Mouse (Mus musculus) WW6 (cell line): ENCODE data around the gene Tex44.

Source experiments
- DNase-seq: peaks from one replicate; pipeline ENCODE4 v3.0.0-alpha.2; 2013; ENCODE audit warnings: low read depth, low spot score

Tex44 gene

DNA sequence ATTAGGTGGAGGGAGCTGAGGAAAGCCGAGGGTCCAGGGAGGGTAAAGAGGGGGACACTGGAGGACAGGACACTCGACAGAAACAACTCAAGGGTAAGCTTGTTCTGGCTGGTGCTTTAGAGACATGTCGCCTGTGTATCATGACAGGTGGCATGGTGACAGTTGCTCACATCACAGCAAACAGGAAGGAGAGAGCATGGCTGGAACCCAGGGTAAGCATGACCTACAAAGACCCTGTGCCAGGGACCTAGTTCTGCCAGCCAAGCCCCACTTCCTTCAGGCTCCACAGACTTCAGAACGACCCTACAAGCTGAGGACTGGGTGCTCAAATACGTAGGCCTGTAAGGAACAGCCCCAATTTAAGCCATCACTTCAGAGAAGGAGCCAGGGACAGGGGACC is 2.2 kb upstream of the Tex44 start:
- no peak for DNase-seq

DNA sequence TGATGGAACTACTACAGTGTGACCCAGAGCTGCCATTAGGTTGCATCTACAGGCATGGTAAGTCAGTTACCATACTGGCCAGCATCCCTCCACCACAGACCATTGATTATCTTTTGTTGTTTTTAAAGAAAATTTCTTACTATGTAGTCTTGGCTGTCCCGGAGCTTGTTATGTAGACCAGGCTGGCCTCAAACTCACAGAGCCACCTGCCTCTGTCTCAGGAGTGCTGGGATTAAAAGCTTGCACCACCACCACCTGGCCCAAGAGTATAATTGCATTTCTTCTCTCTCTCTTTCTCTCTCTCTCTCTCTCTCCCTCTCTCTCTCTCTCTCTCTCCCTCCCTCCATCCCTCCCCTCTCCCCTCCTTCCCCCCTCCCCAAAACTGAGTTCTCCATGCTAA is 1.8 kb upstream of the Tex44 start:
- DNase-seq = no peak

- DNase-seq = no peak
Measured at GRCm38 (mm10) chr1:86424835-86425547, 1.1 kb upstream of the Tex44 start.

GRCm38 (mm10) chr1:86430056-86430455 is 3.9 kb downstream of the Tex44 start:
- DNase-seq = peak; percentile 81

GRCm38 (mm10) chr1:86432778-86433177 is 6.6 kb downstream of the Tex44 start:
- no peak for DNase-seq

DNA sequence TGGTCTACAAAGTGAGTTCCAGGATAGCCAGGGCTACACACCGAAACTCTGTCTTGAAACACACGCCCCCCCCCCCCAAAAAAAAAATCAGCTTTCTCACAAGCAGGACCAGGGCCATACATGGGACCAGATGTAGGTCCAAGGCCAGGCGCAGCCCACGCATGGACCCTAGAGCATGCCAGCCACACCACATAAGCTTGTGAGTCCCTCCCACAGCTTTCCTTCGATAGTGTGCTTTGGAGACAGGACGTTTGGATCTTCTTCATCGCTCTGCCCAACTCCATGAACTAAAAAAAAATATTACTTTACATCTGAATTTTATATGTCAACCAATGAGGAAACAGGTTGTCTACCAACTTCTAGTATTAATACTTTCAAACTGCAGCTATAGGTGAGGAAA is 7.2 kb downstream of the Tex44 start:
- DNase-seq = no peak

- no peak for DNase-seq
Measured at GRCm38 (mm10) chr1:86434001-86434400, 7.9 kb downstream of the Tex44 start.

DNA sequence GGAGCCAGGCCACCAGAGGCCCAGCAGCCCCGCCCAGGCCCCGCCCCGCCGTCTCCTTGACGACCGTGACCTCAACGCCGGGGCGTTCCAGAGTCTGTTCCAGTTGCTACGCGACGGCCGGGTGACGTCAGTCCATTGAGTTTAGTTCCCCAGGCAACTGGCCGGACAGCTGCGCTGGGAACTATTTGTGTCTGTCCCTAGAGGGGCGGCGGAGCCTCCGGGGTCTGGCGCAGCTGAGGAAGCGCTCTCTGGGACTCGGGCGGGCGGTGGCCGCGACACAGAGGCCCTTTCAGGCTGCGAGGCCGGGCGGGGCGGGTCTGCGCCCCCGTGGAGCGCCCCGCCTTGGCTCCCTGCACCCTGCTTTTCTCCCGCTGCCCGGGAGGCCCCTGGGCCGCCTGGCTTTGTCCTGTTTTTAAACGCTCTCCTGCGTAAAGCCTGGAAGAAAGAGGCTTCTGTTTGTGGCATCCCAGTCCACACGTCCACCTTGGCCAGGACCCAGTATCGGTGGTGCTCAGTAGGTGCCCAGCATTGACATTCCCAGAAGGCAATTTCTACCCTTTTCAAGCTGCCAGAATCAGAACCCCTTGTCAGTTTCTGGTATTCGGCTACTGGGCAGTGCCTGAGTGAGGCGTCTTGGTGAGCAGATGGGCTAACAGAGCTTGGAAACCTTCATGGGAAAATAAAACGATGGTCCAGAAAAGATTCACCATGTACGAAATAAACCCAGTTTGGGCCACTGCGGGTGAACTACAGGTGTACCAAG is 8.5 kb downstream of the Tex44 start:
- peak; percentile 90 for DNase-seq

- DNase-seq = no peak
Measured at GRCm38 (mm10) chr1:86435302-86435821, 9.2 kb downstream of the Tex44 start.

- no peak for DNase-seq
Measured at GRCm38 (mm10) chr1:86437219-86438013, 11.3 kb downstream of the Tex44 start.

DNA sequence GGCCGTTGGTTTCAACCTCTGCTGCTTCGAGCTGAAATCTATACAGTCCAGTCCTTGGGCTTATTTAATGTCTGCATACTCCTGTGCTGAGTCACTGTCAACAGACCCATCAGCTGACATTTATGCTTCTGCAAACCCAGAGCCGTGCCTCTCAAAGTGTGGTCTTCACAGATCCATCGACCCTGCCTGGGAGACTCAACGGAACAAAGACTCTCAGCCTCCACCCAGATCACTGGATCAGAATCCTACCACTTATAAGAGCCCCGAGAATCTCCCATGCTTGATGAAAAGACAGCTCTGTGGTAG is 11.8 kb downstream of the Tex44 start:
- DNase-seq = no peak

DNA sequence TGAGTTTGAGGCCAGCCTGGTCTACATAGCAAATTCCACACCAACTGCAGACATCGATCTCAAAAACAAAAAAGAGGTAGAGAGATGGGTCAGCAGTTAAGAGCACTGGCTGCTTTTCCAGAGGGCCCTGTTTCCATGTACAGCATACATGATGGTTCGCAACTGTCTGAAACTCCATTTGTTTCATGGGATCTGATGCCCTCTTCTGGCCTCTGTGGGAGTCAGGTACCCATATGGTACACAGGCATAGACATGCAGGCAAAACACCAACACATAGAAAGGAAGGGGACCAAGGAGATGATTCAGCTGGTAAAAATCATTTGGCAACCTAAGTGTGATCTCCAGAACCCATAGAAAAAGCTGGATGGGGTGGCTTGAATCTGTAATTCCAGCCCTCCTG is 12.4 kb downstream of the Tex44 start:
- DNase-seq = no peak

- DNase-seq = no peak
Measured at GRCm38 (mm10) chr1:86439487-86440170, 13.5 kb downstream of the Tex44 start.

GRCm38 (mm10) chr1:86440171-86440886 is 14.2 kb downstream of the Tex44 start:
- DNase-seq = peak; percentile 92

- DNase-seq = no peak
Measured at GRCm38 (mm10) chr1:86440887-86441723, 15.0 kb downstream of the Tex44 start.

- DNase-seq = no peak
Measured at GRCm38 (mm10) chr1:86441724-86441979, 15.5 kb downstream of the Tex44 start.

- DNase-seq = no peak
Measured at GRCm38 (mm10) chr1:86441980-86442831, 16.1 kb downstream of the Tex44 start.

GRCm38 (mm10) chr1:86442832-86443231 is 16.7 kb downstream of the Tex44 start:
- no peak for DNase-seq

DNA sequence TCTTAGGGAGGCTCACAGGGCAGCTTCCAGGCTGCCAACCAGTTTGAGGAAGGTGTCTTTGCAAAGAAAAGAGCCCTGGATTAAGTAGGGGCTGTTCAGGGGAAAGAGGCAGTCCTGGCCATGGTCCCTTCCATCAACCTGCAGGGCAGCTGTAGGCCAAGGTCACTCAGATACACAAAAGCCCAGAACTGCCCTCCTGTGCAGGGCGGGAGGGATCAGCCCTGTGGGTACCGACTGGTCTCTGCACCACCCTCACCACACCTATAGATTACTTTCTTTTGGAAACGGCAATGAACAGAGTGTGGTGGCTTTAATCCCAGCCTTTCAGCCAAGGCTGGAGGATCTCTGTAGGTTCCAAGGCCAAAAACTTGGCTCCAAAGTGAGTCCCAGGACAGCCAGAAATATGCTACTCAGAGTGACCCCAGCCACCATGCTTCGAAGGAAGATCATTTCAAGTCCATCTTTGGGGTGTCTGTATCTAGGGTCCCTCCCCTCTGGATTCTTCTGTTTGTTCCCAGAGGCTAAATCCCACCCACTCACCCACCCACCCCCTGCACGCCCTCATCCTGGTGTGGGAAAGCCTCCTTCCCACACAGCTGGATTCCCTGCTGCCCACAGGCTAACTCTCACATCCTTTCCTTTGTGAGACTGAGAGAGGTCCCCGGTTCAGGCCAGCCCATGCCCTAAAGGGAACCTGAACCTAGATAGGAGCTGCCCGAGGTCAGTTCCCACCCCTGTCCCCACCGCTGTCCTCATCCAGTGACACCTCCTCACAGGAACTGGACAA is 17.4 kb downstream of the Tex44 start:
- DNase-seq = no peak
